Mouse (Mus musculus) brain, adult 2 months (tissue): ENCODE results near the gene Rhbdf2.
A peak's percentile ranks its signal among the peaks of the same experiment; 100 is the strongest.

Experiments used
- DNase-seq: peaks from one replicate; pipeline ENCODE4 v3.0.0; 2011; ENCODE audit warnings: low read depth, low spot score

Rhbdf2 gene

DNA sequence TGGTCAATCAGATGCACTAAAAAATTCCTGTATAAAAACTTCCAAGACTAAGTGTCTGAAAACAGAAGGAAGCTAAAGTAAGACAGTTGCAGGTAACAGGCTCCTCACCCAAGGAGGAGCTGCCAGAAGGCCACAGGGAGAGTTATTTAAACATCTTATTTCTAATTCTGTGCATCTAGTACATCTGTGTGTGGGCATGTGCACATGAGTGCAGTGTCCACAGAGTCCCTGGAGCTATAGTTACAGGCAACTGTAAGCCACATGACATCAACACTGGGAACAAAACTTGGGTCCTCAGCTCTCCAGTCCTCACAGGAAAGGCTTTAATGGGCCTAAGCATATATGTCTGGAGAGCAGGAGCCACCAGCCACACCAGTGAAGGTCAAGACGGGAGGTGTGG, 74.6 kb downstream of the Rhbdf2 start:
- DNase-seq: peak; percentile 62

- DNase-seq: no peak
Observed at GRCm38 (mm10) chr11:116550748-116551147, 76.1 kb downstream of the Rhbdf2 start.

- no peak for DNase-seq
Observed at GRCm38 (mm10) chr11:116549273-116550038, 77.4 kb downstream of the Rhbdf2 start.

GRCm38 (mm10) chr11:116548780-116549179, 78.0 kb downstream of the Rhbdf2 start:
- DNase-seq: no peak
